Mouse (Mus musculus): ENCODE results near the gene Erh. TPM values are rescaled to one million over a fixed set of nuclear protein-coding genes. Genes with fewer than 3 reads are reported as not detected.

The Erh gene
- polyA plus RNA-seq, 1 experiment from 2014 or later = 308 TPM

DNA sequence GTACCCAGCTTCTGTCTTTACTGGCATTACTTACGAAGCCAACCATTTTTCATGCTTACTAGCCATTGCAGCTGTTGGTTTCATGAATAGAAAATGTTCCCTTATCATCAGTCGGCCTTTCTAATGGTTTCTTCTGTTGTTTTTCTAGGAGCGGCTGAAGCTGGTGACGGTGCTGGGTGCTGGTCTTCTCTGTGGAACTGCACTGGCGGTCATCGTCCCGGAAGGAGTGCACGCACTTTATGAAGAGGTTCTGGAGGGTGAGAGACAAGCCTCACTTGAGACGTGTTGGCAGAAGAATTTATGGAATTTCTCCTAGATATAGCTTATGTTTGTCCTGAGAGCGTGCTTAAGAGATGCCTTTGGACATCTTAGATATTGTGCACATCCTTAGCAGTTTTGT is 18.2 kb upstream of the Erh start:
- no peaks in the 10 kb centered on the region for H3K27me3 ChIP-seq
- H3K4me3 ChIP-seq = no peak overlapping the region
- no peak overlapping the region for H3K9ac ChIP-seq
- no peaks in the 10 kb centered on the region for H3K4me1 ChIP-seq
- no peaks in the 10 kb centered on the region for H3K9me3 ChIP-seq
- no peak overlapping the region for H3K27ac ChIP-seq
- no peak overlapping the region for H3K4me2 ChIP-seq (replicated peaks)
- WGBS = 92% methylated on average over 10 of the region's 10 CpGs
- no peak for ATAC-seq (ENCODE audit: insufficient number of reproducible peaks, insufficient read depth, low FRiP score, low TSS enrichment)
- H3K36me3 ChIP-seq = peaks cover 16% of the 10 kb centered on the region

DNA sequence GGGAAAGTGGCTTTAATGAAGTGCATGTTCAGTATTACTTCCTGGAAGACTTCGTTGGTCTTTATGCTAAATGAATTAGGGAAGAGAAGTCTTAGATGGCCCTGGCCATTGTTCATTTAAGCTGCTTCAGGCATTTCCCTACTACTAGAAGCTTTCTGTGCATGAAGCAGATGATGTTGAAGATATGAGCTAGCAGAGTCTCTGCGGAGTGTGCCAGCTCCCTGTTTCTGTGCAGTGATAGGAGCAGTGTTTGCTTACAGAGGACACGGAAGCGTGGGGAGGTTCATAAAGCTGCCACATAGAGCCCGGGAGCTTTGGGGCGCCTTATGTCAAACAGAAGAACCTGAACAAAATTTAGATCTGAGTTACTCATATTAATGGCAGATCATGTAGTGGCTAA is 14.5 kb upstream of the Erh start:
- Histone ChIP-seq H3K4me2 (replicated peaks) (no peak overlapping the region), H3K36me3 (peaks cover 4% of the 10 kb centered on the region), H3K27ac (no peak overlapping the region), H3K4me1 (no peaks in the 10 kb centered on the region), H3K9ac (no peak overlapping the region), H3K9me3 (no peaks in the 10 kb centered on the region), H3K27me3 (no peaks in the 10 kb centered on the region), H3K4me3 (no peak overlapping the region)
- no peak for ATAC-seq (ENCODE audit: insufficient number of reproducible peaks, insufficient read depth, low FRiP score, low TSS enrichment)
- WGBS = 85% methylated on average over 6 of the region's 6 CpGs

DNA sequence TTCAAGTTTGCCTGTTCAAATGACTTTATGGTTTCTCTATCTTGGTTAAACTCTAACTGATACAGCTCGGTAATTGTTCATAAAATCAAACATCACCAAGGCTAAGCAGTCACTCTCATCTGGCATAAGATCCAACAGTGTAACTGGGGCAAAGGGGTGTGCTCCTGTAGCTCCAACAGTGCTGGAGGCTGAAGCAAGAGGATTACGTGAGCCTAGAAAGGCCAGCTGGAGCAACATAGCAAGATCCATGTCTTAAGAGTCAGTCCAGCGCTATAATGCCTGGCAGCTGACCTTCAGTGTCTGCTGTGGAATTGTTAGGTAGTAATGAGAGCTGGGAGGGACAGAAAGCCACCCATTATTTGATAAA is 10.5 kb upstream of the Erh start:
- no peak overlapping the region for H3K4me3 ChIP-seq
- no peak overlapping the region for H3K4me2 ChIP-seq (replicated peaks)
- WGBS = 90% methylated on average over 3 of the region's 3 CpGs
- ATAC-seq (ENCODE audit: insufficient number of reproducible peaks, insufficient read depth, low FRiP score, low TSS enrichment) = no peak
- no peak overlapping the region for H3K27ac ChIP-seq
- no peaks in the 10 kb centered on the region for H3K27me3 ChIP-seq
- H3K9ac ChIP-seq = no peak overlapping the region
- H3K9me3 ChIP-seq = no peaks in the 10 kb centered on the region
- H3K36me3 ChIP-seq = no peaks in the 10 kb centered on the region; the same call in 1 of the 2 replicates
- no peaks in the 10 kb centered on the region for H3K4me1 ChIP-seq

DNA sequence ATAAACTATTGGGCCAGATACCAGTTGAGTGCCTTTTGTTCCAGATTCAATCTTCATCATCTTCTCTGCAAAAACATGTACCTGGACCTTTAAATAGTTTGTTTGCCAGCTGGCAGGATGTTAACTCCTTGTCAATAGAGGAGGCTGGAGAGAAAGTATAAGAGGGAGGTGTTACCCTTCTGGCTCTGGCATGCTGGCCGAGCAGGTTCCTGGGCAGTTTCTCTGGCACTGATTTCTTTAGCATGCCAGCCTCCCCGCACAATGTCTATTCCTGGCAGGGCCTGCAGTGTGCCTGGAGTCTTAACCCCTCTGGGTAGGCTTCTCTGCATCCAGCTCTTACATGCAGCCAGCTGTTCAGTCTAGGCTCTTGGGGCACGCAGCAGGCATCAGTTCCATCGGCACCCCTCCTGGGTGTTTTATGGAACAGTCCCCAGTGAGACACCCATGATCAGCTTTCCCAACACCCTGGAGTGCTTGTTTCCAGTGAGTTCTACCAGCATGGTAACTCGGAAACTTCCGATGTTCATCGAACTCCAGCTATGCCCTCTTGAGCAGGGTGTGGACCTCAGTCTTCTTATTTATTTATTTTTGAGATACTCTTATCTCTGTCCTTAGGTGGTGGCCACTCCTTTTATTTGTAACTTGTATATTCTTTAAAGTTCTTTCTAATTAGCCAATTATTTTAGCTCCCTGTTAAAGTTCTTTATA is 10.0 kb upstream of the Erh start:
- Histone ChIP-seq H3K4me3 (no peak overlapping the region), H3K27ac (no peak overlapping the region), H3K9ac (no peak overlapping the region), H3K36me3 (no peaks in the 10 kb centered on the region; the same call in 1 of the 2 replicates), H3K4me2 (replicated peaks) (no peak overlapping the region), H3K4me1 (no peaks in the 10 kb centered on the region), H3K9me3 (no peaks in the 10 kb centered on the region), H3K27me3 (no peaks in the 10 kb centered on the region)
- ATAC-seq (ENCODE audit: insufficient number of reproducible peaks, insufficient read depth, low FRiP score, low TSS enrichment) = no peak
- WGBS = 89% methylated on average over 7 of the region's 7 CpGs

DNA sequence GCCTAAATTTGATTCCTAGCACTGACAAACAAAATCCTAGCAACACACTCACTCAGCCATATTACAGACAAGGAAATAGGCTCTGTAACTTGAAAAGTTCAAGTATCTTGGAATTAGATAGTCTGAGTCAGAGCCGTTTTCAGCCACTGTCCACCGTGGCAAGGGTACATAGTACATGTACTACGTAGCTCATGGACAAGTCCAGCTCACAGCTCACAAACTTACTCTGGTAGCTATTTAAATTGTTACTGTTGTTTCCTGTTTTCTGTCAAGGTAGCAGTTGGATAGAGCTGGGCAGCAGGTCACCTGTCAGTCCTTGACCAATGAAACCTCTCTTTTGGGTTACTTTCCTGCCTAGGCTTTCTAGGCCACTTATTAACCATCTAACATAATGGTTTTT is 2.2 kb upstream of the Erh start:
- H3K27ac ChIP-seq = no peak overlapping the region
- H3K9me3 ChIP-seq = no peaks in the 10 kb centered on the region
- no peak overlapping the region for H3K9ac ChIP-seq
- 91% methylated on average over 3 of the region's 3 CpGs for WGBS
- peak overlapping the region; percentile 85; the same call in 1 of the 2 replicates for H3K4me2 ChIP-seq (replicated peaks)
- no peak for ATAC-seq (ENCODE audit: insufficient number of reproducible peaks, insufficient read depth, low FRiP score, low TSS enrichment)
- no peak overlapping the region for H3K4me3 ChIP-seq
- H3K27me3 ChIP-seq = no peaks in the 10 kb centered on the region
- peaks cover 23% of the 10 kb centered on the region for H3K4me1 ChIP-seq
- H3K36me3 ChIP-seq = peaks cover 3% of the 10 kb centered on the region; the same call in 1 of the 2 replicates

DNA sequence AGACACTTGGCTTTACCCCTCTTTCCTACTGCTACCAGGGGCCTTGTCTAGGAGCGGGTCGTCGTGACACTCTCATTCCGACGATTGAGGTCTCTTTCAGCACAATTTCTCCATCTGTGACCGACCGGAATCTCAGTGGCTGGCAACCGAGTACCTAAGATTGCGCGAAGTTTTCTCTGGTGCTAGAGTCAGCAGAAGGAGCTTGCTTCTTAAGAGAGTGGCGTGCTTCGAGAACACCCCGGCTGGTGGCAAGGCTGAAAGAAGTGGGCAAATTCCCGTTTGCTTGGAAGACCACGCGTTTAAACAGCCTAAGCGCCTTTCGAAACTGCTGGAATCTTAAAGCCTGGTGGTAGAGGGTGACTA is 346 bp upstream of the Erh start:
- Histone ChIP-seq H3K4me3 (peak overlapping the region; percentile 97), H3K27ac (0 out of 2 replicates have a peak overlapping the region, but pooled peaks have one; percentile 1), H3K9ac (peak overlapping the region; percentile 67), H3K36me3 (peaks cover 22% of the 10 kb centered on the region), H3K4me1 (peaks cover 23% of the 10 kb centered on the region), H3K9me3 (no peaks in the 10 kb centered on the region), H3K4me2 (replicated peaks) (peak overlapping the region; percentile 85), H3K27me3 (no peaks in the 10 kb centered on the region)
- no peak for ATAC-seq (ENCODE audit: insufficient number of reproducible peaks, insufficient read depth, low FRiP score, low TSS enrichment)
- 9% methylated on average over 18 of the region's 18 CpGs for WGBS

DNA sequence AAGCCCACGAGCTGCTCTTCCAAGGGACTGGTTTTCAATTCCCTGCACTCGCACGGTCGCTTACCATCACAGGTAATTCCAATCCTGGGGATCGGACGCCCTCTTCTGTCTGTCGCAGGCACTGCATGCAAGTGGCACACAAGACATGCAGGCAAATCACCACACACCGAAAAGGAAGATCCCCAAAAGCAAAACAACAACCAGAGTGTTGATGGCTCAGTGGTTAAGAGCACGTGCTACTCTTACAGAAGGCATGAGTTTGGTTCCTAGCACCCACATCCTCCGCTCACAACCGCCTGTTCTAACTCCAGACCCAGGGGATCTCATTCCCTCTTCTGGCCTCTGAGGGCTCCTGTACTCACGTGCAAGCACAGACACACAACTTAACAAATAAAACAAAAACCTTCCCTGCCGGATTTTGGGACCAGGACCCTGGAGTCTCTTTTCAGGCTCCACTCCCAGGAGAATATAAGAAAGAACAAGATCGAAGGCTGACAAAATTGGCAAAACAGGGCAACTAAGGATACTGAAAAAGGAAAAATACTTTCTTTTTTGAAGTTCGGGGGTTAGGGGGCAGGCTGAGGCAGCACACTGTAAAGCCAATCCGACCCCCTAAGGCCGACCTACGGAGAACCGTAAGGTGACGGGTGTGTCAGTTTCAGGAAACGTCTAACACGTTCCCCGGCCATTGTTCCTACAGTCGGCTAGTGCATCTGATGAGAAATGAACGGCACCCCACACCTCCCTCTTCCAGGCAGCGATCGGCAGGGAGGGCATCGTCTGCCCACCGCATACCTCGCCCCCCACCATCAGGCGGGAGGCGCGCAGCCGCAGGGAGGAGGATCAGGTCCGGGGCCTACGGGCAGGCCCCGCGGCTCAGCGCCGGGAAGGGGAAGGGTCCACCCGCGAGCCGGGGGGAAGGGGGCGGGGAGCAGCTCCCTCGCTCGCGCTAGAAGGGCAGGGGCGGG is 1.1 kb downstream of the Erh start:
- H3K4me1 ChIP-seq = peaks cover 23% of the 10 kb centered on the region
- peak overlapping the region; percentile 93 for H3K27ac ChIP-seq
- no peaks in the 10 kb centered on the region for H3K27me3 ChIP-seq
- H3K4me3 ChIP-seq = peak overlapping the region; percentile 97
- H3K36me3 ChIP-seq = peaks cover 36% of the 10 kb centered on the region
- H3K9ac ChIP-seq = peak overlapping the region; percentile 91
- peak overlapping the region; percentile 77 for H3K4me2 ChIP-seq (replicated peaks)
- WGBS = 2% methylated on average over 48 of the region's 48 CpGs
- ATAC-seq (ENCODE audit: insufficient number of reproducible peaks, insufficient read depth, low FRiP score, low TSS enrichment) = peak; percentile 38; the same call in 1 of the 2 replicates
- no peaks in the 10 kb centered on the region for H3K9me3 ChIP-seq

DNA sequence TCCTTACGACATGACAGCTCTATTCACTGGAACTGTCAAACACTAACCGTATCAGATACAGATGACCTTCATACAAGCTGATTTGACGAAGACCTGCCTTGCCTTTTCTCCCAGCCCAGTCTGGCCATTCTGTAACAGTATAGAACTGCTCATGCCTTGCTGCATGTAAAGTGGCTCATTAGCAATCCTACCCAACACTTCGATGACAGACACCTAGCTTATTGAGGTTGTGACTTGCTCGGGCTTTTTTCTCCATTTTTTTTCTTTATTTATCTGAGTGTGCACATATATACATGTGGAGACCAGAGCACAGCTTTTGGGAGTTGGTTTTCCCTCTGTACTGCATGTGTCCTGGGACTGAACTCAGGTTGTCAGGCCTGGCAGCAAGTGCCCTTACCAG is 12.4 kb downstream of the Erh start:
- H3K4me2 ChIP-seq (replicated peaks) = no peak overlapping the region
- H3K4me1 ChIP-seq = no peaks in the 10 kb centered on the region
- no peak for ATAC-seq (ENCODE audit: insufficient number of reproducible peaks, insufficient read depth, low FRiP score, low TSS enrichment)
- H3K9me3 ChIP-seq = no peaks in the 10 kb centered on the region
- peaks cover 52% of the 10 kb centered on the region for H3K36me3 ChIP-seq
- 84% methylated on average over 5 of the region's 5 CpGs for WGBS
- no peaks in the 10 kb centered on the region for H3K27me3 ChIP-seq
- no peak overlapping the region for H3K4me3 ChIP-seq
- H3K27ac ChIP-seq = no peak overlapping the region
- no peak overlapping the region for H3K9ac ChIP-seq

DNA sequence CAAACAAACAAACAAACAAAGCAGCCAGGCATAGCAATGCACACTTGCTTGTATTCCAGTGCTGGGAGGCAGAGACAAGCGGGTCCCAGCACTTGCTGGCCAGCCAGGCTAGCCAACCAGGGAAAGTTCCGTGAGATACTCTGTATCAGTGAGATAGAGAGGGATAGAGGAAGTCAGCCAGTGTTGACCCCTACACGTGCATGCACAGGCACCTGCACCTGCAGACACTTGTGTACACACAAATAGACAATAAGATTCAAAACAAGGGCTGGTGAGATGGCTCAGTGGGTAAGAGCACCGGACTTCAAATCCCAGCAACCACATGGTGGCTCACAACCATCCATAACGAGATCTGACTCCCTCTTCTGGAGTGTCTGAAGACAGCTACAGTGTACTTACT is 23.6 kb downstream of the Erh start:
- no peak for ATAC-seq (ENCODE audit: insufficient number of reproducible peaks, insufficient read depth, low FRiP score, low TSS enrichment)
- Histone ChIP-seq H3K9ac (no peak overlapping the region), H3K4me1 (no peaks in the 10 kb centered on the region), H3K27me3 (no peaks in the 10 kb centered on the region), H3K9me3 (no peaks in the 10 kb centered on the region), H3K27ac (no peak overlapping the region), H3K4me3 (no peak overlapping the region), H3K4me2 (replicated peaks) (no peak overlapping the region), H3K36me3 (no peaks in the 10 kb centered on the region)
- WGBS = 75% methylated on average over 5 of the region's 5 CpGs

DNA sequence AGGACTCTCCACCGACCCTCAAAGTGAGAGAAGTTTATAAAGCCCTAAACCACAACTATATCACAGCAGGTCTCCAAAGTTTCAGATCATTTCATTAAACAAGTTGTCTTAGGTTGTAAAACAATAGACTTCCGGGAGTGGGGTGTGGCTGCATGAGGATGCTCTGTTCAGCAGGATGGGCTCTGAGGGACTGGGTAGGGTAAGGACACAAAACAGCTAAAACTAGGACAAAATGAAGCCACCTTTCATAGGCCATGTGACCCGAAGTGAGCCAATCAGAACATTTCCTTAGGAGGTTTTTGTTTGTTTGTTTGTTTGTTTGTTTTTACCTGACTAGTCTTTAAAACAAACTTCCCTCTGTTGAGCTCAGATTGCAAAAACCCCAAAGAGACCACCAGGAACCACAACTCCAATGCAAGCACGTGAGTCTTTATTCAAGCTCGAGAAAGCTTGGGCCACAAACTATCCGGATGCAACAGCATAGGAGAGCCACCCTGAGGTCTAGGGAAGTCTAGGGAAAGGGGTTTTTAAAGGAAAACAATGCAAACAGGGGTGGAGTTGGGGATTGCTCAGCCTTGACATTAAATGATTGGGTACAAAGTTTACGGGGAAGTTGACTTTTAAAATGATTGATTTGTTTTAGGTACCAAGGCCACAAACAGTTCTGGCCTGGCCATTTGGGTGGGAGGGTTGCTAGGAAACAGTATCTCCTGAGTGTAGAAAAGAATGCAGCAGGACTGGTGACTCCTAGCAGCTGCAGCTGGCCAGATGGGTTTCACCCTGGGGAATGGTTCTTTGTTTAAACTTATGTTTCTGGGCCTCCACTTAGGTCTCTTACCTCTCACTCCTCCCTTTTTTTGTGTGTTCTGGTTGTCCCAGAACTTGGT is 28.5 kb downstream of the Erh start:
- 69% methylated on average over 7 of the region's 7 CpGs for WGBS
- H3K4me1 ChIP-seq = no peaks in the 10 kb centered on the region
- no peak overlapping the region for H3K9ac ChIP-seq
- ATAC-seq (ENCODE audit: insufficient number of reproducible peaks, insufficient read depth, low FRiP score, low TSS enrichment) = no peak
- H3K27me3 ChIP-seq = no peaks in the 10 kb centered on the region
- no peaks in the 10 kb centered on the region for H3K36me3 ChIP-seq
- H3K9me3 ChIP-seq = no peaks in the 10 kb centered on the region
- no peak overlapping the region for H3K27ac ChIP-seq
- no peak overlapping the region for H3K4me2 ChIP-seq (replicated peaks)
- H3K4me3 ChIP-seq = no peak overlapping the region

DNA sequence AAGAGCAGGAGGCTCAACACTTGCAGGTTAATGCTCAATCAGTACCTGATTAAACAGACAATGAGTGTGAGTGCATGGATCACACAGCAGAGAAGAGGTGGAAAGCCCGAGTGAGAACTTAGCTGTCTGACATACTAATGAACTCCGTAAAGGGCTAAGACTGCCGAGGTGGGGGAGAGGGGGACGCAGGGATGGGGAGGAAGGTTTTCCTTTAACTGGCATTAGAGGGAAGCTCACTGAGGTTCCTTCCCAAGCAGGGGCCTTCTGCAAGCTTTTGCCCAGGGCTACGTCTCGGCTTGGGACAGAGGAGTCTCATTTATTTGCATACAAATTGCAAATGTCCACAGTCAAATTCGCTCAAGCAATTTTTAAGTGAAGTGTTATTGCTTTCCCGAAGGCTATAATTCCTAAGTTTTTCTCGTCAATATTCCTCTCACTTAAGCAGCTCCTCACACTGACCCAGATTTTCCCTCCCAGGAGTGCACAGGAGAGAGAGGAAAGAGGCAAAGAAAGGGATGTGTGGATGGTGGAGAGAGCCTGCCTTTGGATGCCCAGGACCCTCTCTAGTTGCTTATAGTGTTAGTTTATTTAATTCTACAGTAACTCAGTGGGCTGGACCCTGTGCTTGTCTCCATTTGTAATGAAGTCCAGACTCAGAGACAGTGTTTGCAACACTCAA is 31.9 kb downstream of the Erh start:
- Histone ChIP-seq H3K4me2 (replicated peaks) (no peak overlapping the region), H3K4me3 (no peak overlapping the region), H3K27ac (no peak overlapping the region), H3K9me3 (no peaks in the 10 kb centered on the region), H3K36me3 (no peaks in the 10 kb centered on the region), H3K4me1 (no peaks in the 10 kb centered on the region), H3K9ac (no peak overlapping the region), H3K27me3 (no peaks in the 10 kb centered on the region)
- no peak for ATAC-seq (ENCODE audit: insufficient number of reproducible peaks, insufficient read depth, low FRiP score, low TSS enrichment)
- 54% methylated on average over 9 of the region's 9 CpGs for WGBS
